Mouse (Mus musculus) G1E-ER4 (cell line): Measurements from ENCODE around the gene Ppp1r16b. TPM values are rescaled to one million over a fixed set of nuclear protein-coding genes. Genes with fewer than 3 reads are reported as not detected.

Experiments used
- GATA1 ChIP-seq: IDR thresholded peaks from one replicate; pipeline ENCODE4 v1.8.0; 2012; ENCODE audit warnings: low read length, inconsistent platforms
- polyA plus RNA-seq: library from polyadenylated mRNA; stranded (reverse); fragments of >175 nt; gene quantifications from 2 replicates; pipeline ENCODE4 v1.2.3, GENCODE M21; 2012

The Ppp1r16b gene
- not detected in 2 replicates for polyA plus RNA-seq

- no peak for TF ChIP-seq GATA1
These were observed at the start of gene Ppp1r16b for GRCm38 (mm10) chr2:158665098-158665497. Ppp1r16b (plus strand) TSS chr2:158665398.

DNA sequence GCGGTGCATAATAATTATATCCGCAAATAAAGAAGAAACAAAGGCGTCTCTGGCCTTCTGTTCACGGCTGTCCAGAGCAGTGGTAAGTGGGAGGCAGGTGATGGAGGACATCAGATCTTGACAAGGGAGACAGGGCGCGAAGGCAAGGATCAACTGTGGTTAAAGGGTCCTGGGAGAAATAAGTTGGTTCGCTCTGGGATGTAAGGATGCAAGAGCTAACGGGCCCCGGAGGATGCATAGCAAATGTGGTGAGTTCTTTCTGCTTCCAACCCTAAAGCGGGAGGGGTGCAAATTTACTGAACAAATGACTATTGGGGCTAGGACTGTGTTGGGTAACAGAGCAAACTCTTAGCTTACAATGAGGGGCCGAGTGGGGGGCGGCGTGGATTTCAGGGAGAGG lies 49.5 kb upstream of the Ppp1r16b start:
- no peak for TF ChIP-seq GATA1

DNA sequence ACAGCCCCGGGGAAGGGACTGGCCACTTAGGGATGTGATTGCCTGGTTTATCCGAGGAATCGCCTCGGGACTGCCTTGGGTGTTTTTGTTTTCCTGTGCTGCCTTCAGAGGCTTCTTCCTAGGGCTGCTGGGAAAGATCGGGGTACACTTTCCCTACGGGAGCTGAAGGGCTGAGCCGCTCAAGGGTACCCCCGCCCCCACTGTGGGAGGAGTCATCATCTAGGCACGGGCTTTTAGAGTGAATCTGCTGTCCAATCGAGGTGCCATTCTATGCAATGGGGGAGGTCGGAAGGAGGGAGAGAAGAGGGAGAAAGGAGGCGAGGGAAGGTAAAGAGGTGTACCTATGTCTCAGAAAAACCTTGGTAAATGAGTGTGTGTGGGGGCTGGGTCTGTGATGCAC lies 48.9 kb upstream of the Ppp1r16b start:
- no peak for TF ChIP-seq GATA1

GRCm38 (mm10) chr2:158616790-158617189 lies 48.4 kb upstream of the Ppp1r16b start:
- TF ChIP-seq GATA1 = no peak

DNA sequence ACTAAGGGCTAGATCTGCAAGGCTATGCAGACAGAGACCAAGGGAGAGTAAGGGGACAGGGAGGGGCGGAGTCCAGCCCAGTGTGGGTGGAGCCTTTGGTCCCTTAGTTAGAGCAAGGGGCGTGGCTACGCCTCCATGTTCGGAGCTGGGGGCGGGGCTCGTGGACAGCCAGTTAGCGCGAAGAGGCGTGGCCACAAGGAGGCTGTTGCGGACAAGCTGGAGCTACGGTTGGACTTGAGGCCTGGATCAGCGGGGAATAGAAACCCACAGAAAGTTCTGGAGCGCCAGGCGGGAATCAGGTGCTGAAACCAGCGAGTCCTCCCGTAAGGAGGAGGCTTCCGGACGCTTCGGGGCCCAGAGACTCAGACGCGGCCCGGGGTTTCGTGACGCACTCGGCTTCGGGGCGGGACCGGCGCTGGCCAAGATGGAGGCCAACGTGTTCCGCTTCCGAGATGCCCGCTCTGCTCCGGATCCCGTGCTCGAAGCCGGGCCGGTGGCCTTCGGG lies 40.4 kb upstream of the Ppp1r16b start, which contains the start of gene Actr5:
TSS of gene Actr5 (plus strand) at position 171 of the 505 bp plus-strand sequence.
- no peak for TF ChIP-seq GATA1

DNA sequence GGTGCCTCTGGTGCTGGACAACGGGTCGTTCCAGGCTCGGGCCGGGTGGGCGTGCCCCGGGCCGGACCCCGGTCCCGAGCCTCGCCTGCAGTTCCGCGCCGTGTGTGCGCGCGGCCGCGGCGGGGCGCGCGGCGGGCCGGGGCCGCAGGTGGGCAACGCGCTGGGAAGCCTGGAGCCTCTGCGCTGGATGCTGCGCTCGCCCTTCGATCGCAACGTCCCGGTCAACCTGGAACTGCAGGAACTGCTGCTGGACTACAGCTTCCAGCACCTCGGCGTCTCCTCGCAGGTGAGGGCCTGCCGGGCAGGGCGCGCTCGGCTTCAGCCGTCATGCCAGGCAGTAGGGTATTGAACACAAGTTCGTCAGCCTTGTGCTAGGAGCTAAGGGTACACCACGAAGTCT lies 40.0 kb upstream of the Ppp1r16b start:
- no peak for TF ChIP-seq GATA1

GRCm38 (mm10) chr2:158625697-158626096 lies 39.5 kb upstream of the Ppp1r16b start:
- no peak for TF ChIP-seq GATA1

- no peak for TF ChIP-seq GATA1
These were observed 36.3 kb upstream of the Ppp1r16b start for GRCm38 (mm10) chr2:158628858-158629257.

GRCm38 (mm10) chr2:158629414-158629813 lies 35.8 kb upstream of the Ppp1r16b start:
- no peak for TF ChIP-seq GATA1

GRCm38 (mm10) chr2:158631873-158632272 lies 33.3 kb upstream of the Ppp1r16b start:
- no peak for TF ChIP-seq GATA1

DNA sequence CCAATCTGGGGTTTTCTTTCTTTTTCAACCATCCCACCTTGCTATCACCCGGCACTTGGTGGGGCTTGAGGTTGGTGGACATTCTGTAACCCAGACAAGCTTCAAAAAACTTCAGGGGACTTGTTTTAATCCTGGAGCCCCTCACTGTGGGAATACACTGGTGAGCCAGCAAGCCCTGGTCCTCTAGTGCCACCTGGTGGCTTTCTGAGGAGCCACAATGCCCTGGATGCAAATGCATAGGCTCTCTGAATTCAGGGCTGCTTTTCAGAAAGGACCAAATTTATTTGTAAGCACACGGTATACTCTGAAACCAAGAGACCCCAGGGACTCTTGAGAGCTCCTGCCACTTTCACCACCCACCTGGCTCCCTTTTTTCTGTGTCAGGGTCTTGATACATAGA lies 23.3 kb upstream of the Ppp1r16b start:
- TF ChIP-seq GATA1 = no peak

DNA sequence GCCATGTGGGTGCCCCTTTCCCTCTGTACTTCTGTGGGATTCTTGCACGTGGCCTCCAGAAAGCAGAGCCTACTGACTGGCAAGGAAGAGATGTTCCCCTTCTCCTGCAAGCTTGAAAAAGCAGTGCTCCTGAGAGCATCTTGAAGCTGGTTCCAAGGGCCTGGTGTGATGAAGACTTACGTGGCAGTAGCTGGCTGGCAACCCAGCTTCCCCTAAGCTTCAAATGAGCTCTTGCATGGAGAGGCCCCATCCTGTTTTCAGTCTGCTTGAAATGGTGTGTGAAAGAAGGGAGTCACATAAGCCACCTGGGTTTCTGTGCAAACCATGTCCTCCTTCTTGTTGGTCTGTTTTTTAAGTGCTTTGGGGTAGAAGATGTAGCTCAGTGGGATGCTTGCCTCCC lies 22.6 kb upstream of the Ppp1r16b start:
- TF ChIP-seq GATA1 = no peak

DNA sequence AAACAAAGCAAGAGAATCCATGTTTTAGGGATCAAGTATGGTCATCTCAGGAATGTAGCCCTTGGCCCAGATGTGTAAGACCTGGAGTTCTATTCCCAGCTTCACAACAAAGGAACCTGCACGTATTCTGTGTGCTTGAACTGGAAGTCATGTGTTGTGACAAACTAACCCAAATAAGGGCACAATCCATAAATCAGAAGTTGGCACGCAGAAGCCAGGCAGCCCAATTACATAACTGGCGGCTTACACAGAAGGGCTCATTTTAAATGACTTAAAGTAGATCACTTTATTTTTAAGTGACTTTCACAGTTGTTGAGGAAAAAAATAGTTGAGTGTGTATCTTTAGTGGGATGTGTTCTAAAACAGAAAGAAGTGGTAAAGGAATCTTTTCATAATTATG lies 21.4 kb upstream of the Ppp1r16b start:
- no peak for TF ChIP-seq GATA1

- no peak for TF ChIP-seq GATA1
These were observed 13.9 kb upstream of the Ppp1r16b start for GRCm38 (mm10) chr2:158651159-158651908.

GRCm38 (mm10) chr2:158652985-158653384 lies 12.2 kb upstream of the Ppp1r16b start:
- TF ChIP-seq GATA1 = no peak

DNA sequence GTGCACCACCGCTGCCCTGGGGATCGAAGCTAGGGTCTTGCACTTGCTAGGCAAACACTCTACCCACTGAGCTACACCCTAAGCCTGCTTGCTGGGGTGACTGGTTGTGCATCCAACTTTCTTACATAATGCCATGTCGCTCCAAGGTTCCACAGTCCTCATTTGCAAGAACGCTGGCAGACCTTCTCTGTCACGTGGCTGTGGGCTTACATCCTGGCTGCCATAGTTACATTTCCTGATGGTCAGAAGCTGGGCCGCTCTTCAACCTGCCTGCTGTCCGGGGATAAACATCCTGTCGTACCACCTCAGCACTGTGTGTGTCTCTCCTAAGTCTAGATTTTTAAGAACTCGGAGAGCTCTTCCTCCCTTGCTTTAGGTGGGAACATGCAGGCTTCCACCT lies 10.5 kb upstream of the Ppp1r16b start:
- no peak for TF ChIP-seq GATA1

GRCm38 (mm10) chr2:158655806-158656205 lies 9.4 kb upstream of the Ppp1r16b start:
- no peak for TF ChIP-seq GATA1
